Mouse (Mus musculus) lung, embryonic 15.5 days (tissue): ENCODE data around the gene Dhh. TPM values are rescaled to one million over a fixed set of nuclear protein-coding genes. Genes with fewer than 3 reads are reported as not detected.
"Not testable (repeated sequence)": the region's sequence is repeated elsewhere in the genome, so short reads cannot be mapped to it uniquely, and the experiment has no call there.

Experiments used
- ATAC-seq: fragments of 200-750 bp; cut with Nextera tagmentation; 2 replicates; pipeline ENCODE4 v1.8.0; 2017; ENCODE audit warnings: moderate number of reproducible peaks, borderline replicate concordance; ENCODE audit not compliant: low FRiP score, low TSS enrichment; ENCODE audit errors: extremely low read depth
- H3K27ac ChIP-seq: fragments of 300-500 bp; sonication (generic); 2 replicates; pipeline ENCODE4 v1.5.1; 2015; ENCODE audit warnings: moderate library complexity, mild to moderate bottlenecking, inconsistent platforms
- H3K27me3 ChIP-seq: fragments of 300-500 bp; sonication (generic); 2 replicates; pipeline ENCODE4 v1.6.1; 2015; ENCODE audit warnings: inconsistent platforms
- H3K36me3 ChIP-seq: fragments of 300-500 bp; sonication (generic); 2 replicates; pipeline ENCODE4 v1.6.1; 2015; ENCODE audit warnings: inconsistent platforms
- H3K4me1 ChIP-seq: fragments of 300-500 bp; sonication (generic); 2 replicates; pipeline ENCODE4 v1.6.1; 2015; ENCODE audit warnings: inconsistent platforms
- H3K4me2 ChIP-seq: fragments of 300-500 bp; sonication (generic); 2 replicates; pipeline ENCODE4 v1.6.1; 2015; ENCODE audit warnings: inconsistent platforms, mild to moderate bottlenecking, moderate library complexity
- H3K4me3 ChIP-seq: fragments of 300-500 bp; sonication (generic); 2 replicates; pipeline ENCODE4 v1.5.1; 2015; ENCODE audit warnings: mild to moderate bottlenecking, inconsistent platforms
- H3K9ac ChIP-seq: fragments of 300-500 bp; sonication (generic); 2 replicates; pipeline ENCODE4 v1.6.1; 2015; ENCODE audit warnings: inconsistent platforms
- H3K9me3 ChIP-seq: fragments of 300-500 bp; sonication (generic); 2 replicates; pipeline ENCODE4 v1.6.1; 2016; ENCODE audit warnings: inconsistent platforms
- WGBS: fragments of 180-500 bp; shearing (Covaris S2); methylation state at CpG from one replicate; pipeline ENCODE4 v1.1.7; 2015; 5-methylcytosine and 5-hydroxymethylcytosine counted together
- polyA plus RNA-seq: library from polyadenylated mRNA; unstranded; fragments of >200 nt; fragmentation: Nextera tagmentation; extraction: Ambion mirVana; gene quantifications from 2 replicates; pipeline ENCODE4 v1.2.1, GENCODE M21; 2015

The Dhh gene
- polyA plus RNA-seq, 1 experiment from 2014 or later: 2.8 TPM

DNA sequence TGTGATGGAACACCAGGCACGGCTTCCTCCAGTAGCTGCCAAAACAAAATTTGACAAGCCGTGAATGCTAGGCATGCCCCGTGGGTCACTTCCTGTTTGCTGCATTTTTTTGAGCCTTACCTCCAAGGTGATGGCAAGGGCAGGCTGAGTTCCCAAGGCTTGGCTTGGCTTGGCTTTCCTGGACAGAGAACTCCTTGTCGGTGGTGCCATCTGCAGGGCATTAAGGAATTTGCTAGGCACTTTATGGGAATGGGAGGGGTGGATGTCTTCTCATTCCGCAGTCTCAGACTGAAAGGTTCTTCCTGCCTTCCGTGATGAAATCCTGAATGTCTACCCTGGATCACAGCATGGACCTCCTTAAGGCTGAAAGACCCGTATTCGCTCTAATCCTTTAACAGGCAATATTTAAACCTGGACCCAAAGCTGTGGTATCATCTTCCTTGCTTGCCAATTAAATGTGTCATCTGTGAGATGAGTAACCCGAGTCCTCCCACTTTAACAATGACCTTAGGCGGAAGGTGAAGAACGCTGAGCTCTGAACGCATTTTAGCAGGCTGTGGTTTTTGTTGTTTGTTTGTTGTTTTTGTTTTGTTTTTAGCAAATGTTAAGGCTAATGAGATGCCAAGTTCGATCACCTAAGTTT is 30.4 kb upstream of the Dhh start:
- no peak overlapping the region for H3K4me3 ChIP-seq
- no peaks in the 10 kb centered on the region for H3K9me3 ChIP-seq
- peaks cover 13% of the 10 kb centered on the region for H3K36me3 ChIP-seq
- ATAC-seq: peak; percentile 50; the same call in 1 of the 2 replicates
- H3K4me2 ChIP-seq: no peak overlapping the region
- 0 out of 2 replicates have a peak overlapping the region, but pooled peaks have one; percentile 18 for H3K27ac ChIP-seq
- no peaks in the 10 kb centered on the region for H3K27me3 ChIP-seq
- H3K4me1 ChIP-seq: peaks cover 17% of the 10 kb centered on the region
- whole genome bisulfite sequencing: 13% methylated on average over 13 of the region's 13 CpGs
- H3K9ac ChIP-seq: no peak overlapping the region

DNA sequence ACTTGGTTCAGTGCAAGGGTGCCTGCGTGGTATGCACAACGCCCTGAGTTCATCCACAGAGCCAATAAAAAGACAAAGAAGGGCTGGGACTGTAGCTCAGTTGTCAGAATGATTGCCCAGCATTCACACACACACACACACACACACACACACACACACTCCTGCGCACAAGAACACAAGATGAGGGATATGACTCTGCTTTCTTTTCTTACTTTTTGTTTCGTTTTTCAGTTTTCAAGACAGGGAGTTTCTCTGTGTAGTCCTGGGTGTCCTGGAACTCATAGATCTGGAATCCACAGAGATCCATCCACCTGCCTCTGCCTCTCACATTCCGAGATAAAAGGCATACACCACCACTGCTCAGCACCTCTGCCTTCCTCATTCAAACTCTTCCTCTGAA is 29.2 kb upstream of the Dhh start:
- H3K4me1 ChIP-seq: peaks cover 17% of the 10 kb centered on the region
- no peaks in the 10 kb centered on the region for H3K27me3 ChIP-seq
- H3K27ac ChIP-seq: no peak overlapping the region
- H3K9me3 ChIP-seq: no peaks in the 10 kb centered on the region
- 81% methylated on average over 5 of the region's 5 CpGs for WGBS
- ATAC-seq: no peak
- no peak overlapping the region for H3K9ac ChIP-seq
- no peak overlapping the region for H3K4me3 ChIP-seq
- no peak overlapping the region for H3K4me2 ChIP-seq
- peaks cover 13% of the 10 kb centered on the region for H3K36me3 ChIP-seq

DNA sequence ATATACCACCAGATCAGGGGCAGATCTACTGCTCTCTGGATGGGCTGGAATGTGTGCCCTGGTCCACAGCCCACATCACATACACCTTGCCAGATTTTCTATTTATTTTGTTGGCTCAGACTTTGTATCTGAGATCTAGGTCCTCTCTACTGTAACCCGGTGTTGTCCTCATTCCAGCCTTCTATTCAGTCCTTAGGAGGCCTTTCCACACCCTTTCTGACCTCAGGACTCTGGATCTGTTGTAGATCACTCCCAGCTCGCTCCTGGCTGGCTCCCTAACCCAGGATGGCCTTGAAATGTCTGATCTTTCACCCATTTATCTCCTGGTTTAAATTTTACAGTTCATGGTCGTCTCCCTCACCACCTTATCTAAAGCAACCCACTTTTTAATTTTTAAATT is 26.3 kb upstream of the Dhh start:
- no peak overlapping the region for H3K4me3 ChIP-seq
- H3K9me3 ChIP-seq: no peaks in the 10 kb centered on the region
- 46% methylated on average over 3 of the region's 3 CpGs for WGBS
- no peak for ATAC-seq
- H3K27me3 ChIP-seq: no peaks in the 10 kb centered on the region
- H3K27ac ChIP-seq: no peak overlapping the region
- peaks cover 7% of the 10 kb centered on the region for H3K4me1 ChIP-seq
- H3K9ac ChIP-seq: no peak overlapping the region
- H3K36me3 ChIP-seq: no peaks in the 10 kb centered on the region
- H3K4me2 ChIP-seq: no peak overlapping the region

DNA sequence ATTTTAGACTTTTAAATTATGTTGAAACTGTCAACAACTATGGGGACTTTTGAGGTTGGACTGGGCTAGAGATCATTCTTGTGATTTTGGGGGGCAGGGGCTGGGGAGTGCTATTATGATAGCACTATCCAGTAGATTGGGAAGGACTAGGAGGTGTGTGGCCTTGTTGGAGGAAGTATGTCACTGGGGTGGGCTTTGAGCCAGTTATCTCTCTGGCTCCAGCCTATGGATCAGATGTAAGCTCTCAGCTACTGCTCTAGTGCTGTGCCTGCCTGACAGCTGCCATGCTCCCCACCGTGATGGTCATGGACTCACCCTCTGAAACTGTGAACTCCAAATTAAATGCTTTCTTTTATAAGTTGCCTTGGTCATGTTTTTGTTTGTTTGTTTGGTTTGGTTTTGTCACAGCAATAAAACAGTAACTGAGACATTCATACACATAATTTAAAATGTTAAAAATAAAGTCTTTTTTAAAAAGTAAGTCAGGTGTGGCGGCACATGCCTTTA is 24.7 kb upstream of the Dhh start:
- Histone ChIP-seq H3K9me3 (no peaks in the 10 kb centered on the region), H3K36me3 (no peaks in the 10 kb centered on the region), H3K9ac (no peak overlapping the region), H3K27me3 (no peaks in the 10 kb centered on the region), H3K4me3 (no peak overlapping the region), H3K4me1 (peaks cover 7% of the 10 kb centered on the region; the same call in 1 of the 2 replicates), H3K4me2 (no peak overlapping the region), H3K27ac (no peak overlapping the region)
- no peak for ATAC-seq
- WGBS: 71% methylated on average over 2 of the region's 2 CpGs

DNA sequence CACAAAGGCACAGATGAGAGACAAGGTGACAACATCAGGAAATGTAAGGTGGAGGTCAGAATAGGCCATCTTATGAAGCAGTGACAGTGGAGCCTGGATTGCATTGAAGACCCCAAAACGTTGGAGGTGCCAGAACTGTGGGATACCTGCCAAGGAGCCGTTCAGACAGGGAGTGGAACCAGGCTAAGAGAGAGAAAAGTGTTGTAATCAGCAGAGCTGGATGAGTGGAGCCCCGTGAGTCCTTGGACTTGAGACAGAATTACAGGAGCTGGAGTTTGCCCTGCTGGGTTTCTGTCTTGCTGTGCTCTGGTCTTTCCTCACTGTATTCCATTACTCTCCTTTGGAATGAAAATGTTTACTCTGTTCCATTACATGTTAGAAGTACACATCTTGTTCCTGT is 24.2 kb upstream of the Dhh start:
- Histone ChIP-seq H3K27ac (no peak overlapping the region), H3K36me3 (no peaks in the 10 kb centered on the region), H3K4me1 (peaks cover 7% of the 10 kb centered on the region; the same call in 1 of the 2 replicates), H3K4me2 (no peak overlapping the region), H3K9ac (no peak overlapping the region), H3K9me3 (no peaks in the 10 kb centered on the region), H3K4me3 (no peak overlapping the region), H3K27me3 (no peaks in the 10 kb centered on the region)
- WGBS: 40% methylated on average over 3 of the region's 3 CpGs
- no peak for ATAC-seq

DNA sequence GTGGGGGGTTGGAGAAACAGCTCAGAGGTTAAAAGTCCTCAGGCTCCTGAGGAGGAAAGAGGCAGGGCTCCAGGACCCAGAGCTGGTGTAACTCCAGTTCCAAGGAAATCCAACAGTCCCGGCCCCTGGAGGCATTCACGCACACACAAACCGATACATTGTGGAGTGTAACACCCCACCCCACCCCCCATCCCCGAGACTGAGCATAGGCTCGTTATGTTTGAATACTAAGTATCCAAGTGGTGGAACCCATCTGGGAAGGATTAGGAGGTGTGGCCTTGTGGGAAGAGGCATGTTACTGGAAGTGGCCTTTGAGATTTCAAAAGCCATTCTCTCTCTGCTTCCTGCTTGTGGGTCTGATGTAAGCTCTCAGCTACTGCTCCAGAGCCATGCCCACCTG is 23.2 kb upstream of the Dhh start:
- WGBS: 90% methylated on average over 5 of the region's 5 CpGs
- no peak overlapping the region for H3K27ac ChIP-seq
- H3K4me3 ChIP-seq: no peak overlapping the region
- H3K36me3 ChIP-seq: no peaks in the 10 kb centered on the region
- no peak for ATAC-seq
- H3K27me3 ChIP-seq: no peaks in the 10 kb centered on the region
- no peak overlapping the region for H3K4me2 ChIP-seq
- no peaks in the 10 kb centered on the region for H3K9me3 ChIP-seq
- no peak overlapping the region for H3K9ac ChIP-seq
- peaks cover 10% of the 10 kb centered on the region for H3K4me1 ChIP-seq

DNA sequence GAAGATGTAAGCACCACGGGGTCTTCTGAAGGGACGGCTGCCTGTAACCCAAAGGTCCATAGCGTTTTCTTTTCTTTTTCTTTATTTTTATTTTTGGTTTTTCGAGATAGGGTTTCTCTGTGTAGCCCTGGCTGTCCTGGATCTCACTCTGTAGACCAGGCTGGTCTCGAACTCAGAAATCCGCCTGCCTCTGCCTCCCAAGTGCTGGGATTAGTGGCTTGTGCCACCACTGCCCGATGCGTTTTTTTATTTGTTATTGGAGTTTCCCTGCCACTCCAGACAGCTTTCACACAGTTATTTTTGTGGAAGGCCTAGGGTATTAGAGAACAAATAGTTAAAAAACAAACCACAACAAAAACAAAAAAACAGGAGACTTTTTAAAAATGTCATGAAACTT is 20.2 kb upstream of the Dhh start:
- Histone ChIP-seq H3K4me2 (peak overlapping the region; percentile 70), H3K4me3 (peak overlapping the region; percentile 87), H3K27ac (peak overlapping the region; percentile 80), H3K9ac (peak overlapping the region; percentile 50), H3K4me1 (peaks cover 17% of the 10 kb centered on the region)
- not testable (repeated sequence) for H3K27me3 ChIP-seq, H3K36me3 ChIP-seq, H3K9me3 ChIP-seq, ATAC-seq
- 23% methylated on average over 8 of the region's 8 CpGs for WGBS

DNA sequence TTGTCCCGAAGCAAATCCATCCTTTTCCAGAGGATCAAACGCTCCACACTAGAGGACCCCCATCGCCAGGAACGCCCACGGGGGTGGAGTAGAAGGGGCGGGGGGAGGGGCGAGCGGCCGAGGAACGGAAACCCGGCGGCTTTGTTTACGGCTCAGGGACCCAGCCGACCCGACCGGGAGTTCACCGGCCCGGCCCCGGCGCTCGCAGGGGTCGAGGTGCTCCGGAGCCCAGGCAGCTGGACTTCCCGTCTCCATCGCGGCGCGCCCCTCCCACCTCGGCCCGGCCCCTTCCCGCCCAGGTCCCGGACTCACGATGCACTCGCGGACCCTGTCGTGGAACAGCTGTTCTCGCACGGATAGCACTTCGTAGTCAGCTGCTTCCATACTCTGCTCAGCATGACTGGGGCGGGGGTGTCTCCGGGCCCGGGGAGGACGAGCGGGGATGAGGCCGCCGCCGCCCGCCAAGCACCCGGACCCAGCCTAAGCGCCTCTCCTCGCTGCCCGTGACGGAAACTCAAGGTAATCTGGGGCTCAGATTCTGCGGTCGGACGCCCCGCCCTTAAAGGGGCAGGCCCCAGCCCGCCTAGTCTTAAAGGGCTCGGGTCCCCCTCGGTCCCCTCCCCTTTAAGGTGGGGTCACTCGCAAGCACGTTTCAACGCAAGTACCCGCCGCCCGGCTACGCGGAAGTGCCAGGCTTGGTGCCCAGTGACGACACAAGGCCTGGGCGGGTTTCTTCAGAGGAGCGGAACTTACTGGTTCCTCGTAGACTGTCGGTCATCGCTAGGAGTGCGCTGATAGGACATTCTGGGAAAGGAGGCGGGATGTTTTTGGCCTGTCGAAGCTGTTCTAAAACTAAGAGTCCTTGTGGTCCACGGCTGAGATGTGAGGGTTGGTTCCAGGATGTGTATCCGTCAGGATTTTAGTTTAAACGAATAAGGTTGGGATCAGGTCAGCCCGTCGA is 19.5 kb upstream of the Dhh start, which contains the start of gene Lmbr1l:
Lmbr1l (minus strand) TSS at position 694 of the 961 bp plus-strand sequence.
- Histone ChIP-seq H3K4me2 (peak within 1 kb of the TSS; percentile 70), H3K9me3 (no peaks in the 10 kb centered on the region), H3K27ac (peak within 1 kb of the TSS; percentile 97), H3K4me3 (peak within 1 kb of the TSS; percentile 87), H3K9ac (peak within 1 kb of the TSS; percentile 72), H3K4me1 (peaks cover 17% of the 10 kb centered on the region), H3K36me3 (0 out of 2 replicates have a peak, but pooled peaks cover under 1% of the 10 kb centered on the region), H3K27me3 (no peaks in the 10 kb centered on the region)
- WGBS: under 1% methylated on average over 82 of the region's 82 CpGs
- ATAC-seq: peak; percentile 98

DNA sequence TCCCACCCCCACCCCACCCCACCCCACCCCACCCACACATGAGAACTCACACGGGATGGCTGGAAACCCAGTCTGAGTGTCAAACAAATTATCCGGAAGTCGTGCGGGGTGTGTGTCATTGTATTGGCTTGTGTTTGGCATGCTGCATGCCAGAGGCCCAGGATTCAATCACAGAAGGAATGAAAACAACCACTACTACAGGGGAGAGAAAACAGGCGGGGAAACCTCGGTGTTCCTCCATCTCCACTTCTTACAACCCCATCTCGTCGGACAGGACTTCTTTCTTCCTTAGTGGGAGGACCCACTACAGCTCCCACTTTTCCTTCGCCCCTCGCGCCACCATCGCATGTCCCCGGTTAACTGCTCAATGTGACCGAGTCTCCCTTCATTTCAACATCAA is 18.8 kb upstream of the Dhh start:
- peaks cover 17% of the 10 kb centered on the region for H3K4me1 ChIP-seq
- peak overlapping the region; percentile 72 for H3K9ac ChIP-seq
- under 1% methylated on average over 14 of the region's 14 CpGs for WGBS
- H3K4me3 ChIP-seq: peak overlapping the region; percentile 87
- peaks cover 7% of the 10 kb centered on the region; the same call in 1 of the 2 replicates for H3K36me3 ChIP-seq
- peak overlapping the region; percentile 70 for H3K4me2 ChIP-seq
- ATAC-seq: no peak
- H3K27ac ChIP-seq: peak overlapping the region; percentile 97
- H3K9me3 ChIP-seq: no peaks in the 10 kb centered on the region
- no peaks in the 10 kb centered on the region for H3K27me3 ChIP-seq

DNA sequence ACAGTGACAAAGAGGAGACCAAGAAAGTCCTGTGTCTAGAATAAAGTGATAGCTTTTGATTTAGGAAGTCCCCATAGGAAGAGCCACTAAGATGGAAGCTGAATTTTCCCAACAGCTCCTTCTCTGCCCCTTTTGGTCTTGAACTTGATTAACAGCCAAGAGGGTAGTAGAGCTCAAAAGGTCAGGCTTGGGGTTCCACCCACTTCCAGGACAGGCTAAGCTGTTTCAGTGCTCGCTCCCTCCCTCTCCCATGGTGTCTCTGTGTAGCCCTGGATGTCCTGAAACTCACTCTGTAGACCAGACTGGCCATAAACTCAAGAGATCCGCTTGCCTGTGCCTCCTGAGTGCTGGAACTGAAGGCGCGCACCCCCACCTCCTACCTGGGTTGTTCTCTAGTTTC is 17.7 kb upstream of the Dhh start:
- H3K36me3 ChIP-seq: peaks cover 16% of the 10 kb centered on the region
- no peaks in the 10 kb centered on the region for H3K9me3 ChIP-seq
- H3K4me2 ChIP-seq: peak overlapping the region; percentile 70
- no peaks in the 10 kb centered on the region for H3K27me3 ChIP-seq
- H3K4me1 ChIP-seq: peaks cover 17% of the 10 kb centered on the region
- ATAC-seq: no peak
- WGBS: 85% methylated on average over 4 of the region's 4 CpGs
- H3K9ac ChIP-seq: 0 out of 2 replicates have a peak overlapping the region, but pooled peaks have one; percentile 72
- no peak overlapping the region for H3K4me3 ChIP-seq
- H3K27ac ChIP-seq: no peak overlapping the region

DNA sequence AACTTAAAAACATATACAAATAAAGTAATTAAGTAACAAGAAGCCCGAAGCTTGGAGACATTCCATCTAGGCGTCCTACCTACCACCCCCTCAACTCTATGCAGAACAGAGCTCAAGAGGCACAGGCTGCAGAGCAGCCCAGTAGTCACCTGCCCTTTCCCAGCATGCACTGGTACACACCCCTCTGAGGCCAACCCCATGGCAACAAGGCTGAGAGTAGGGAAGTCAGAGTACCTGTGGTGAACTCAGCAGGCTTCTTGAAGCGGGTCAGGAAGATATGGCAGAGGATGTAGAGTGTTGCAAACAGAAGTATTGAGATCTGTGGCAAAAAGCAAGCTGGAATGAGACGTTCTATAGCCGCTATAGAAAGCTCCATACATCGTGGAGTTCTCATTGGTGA is 16.6 kb upstream of the Dhh start:
- no peak overlapping the region for H3K9ac ChIP-seq
- H3K4me2 ChIP-seq: no peak overlapping the region
- H3K4me3 ChIP-seq: no peak overlapping the region
- H3K27me3 ChIP-seq: no peaks in the 10 kb centered on the region
- no peak overlapping the region for H3K27ac ChIP-seq
- H3K9me3 ChIP-seq: no peaks in the 10 kb centered on the region
- WGBS: 87% methylated on average over 6 of the region's 6 CpGs
- H3K4me1 ChIP-seq: peaks cover 17% of the 10 kb centered on the region
- ATAC-seq: no peak
- H3K36me3 ChIP-seq: peaks cover 22% of the 10 kb centered on the region

DNA sequence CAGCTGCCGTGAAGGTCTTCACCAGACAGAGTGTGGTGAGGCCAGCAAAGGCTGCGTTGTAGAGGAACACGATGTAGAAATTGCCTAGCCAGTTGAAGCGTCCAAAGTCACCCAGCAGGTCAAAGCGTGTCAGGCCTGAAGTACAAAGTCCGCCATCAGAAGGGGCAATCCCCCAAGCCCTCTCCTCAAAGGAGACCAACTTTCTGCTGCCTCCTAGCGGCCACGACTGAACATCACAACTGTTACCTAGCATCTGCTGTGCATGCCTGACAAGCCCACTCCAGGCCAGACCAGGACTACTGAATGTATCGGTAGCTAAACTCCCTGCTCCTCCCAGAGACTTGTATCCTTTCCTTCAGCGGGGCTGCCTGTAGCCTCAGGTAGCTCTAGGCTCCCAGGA is 6.4 kb upstream of the Dhh start:
- no peak for ATAC-seq
- H3K4me3 ChIP-seq: no peak overlapping the region
- H3K36me3 ChIP-seq: peaks cover 44% of the 10 kb centered on the region
- H3K4me1 ChIP-seq: no peaks in the 10 kb centered on the region
- no peak overlapping the region for H3K4me2 ChIP-seq
- H3K27me3 ChIP-seq: peaks cover 5% of the 10 kb centered on the region; the same call in 1 of the 2 replicates
- WGBS: 27% methylated on average over 10 of the region's 10 CpGs
- H3K27ac ChIP-seq: no peak overlapping the region
- H3K9ac ChIP-seq: no peak overlapping the region
- H3K9me3 ChIP-seq: no peaks in the 10 kb centered on the region
